Comparison of ENCODE assay signal across 1 mouse cellular context in genomic region chr8:72137431-72137830, GRCm38 (mm10).
TF ChIP-seq lines count a peak whose summit lies in the region.

No protein-coding gene starts in this region.

TF ChIP-seq in myocyte, 11 proteins besides CTCF, POLR2A, EP300 and RAD21 (continued from another document):
- TF ChIP-seq MYOG (IDR thresholded peaks at IDR 0.05; ENCODE audit: control insufficient read depth in 1 of 3, insufficient read depth in 1 of 3, insufficient read length in 2 of 3, low read depth in 2 of 3) (no peak), TCF12 (IDR thresholded peaks at IDR 0.05; ENCODE audit: insufficient read depth, poor library complexity, severe bottlenecking) (no peak)
